Mouse (Mus musculus): Measurements from ENCODE around the gene Tmem216. TPM values are rescaled to one million over a fixed set of nuclear protein-coding genes. Genes with fewer than 3 reads are reported as not detected.

Tmem216 gene
- polyA plus RNA-seq, 1 experiment from 2014 or later: 11.7 TPM

GRCm38 (mm10) chr19:10576690-10577561 is 20.9 kb upstream of the Tmem216 start, which contains the start of the genes Cyb561a3 and Tmem138:
Gene Cyb561a3, plus strand, starts transcription at chr19:10577172.
Gene Tmem138, minus strand, starts transcription at chr19:10577362.
- H3K36me3 ChIP-seq (replicated peaks; ENCODE audit: insufficient read depth, low read length): peaks cover 24% of the 10 kb centered on the region
- H3K4me3 ChIP-seq (ENCODE audit: low read depth, low read length): peak within 1 kb of the TSS; percentile 64
- peak within 1 kb of the TSS; percentile 70 for H3K9ac ChIP-seq (replicated peaks)
- H3K4me2 ChIP-seq (ENCODE audit: low read depth, low read length): peak within 1 kb of the TSS; percentile 91
- H3K27me3 ChIP-seq (ENCODE audit: insufficient read depth, low read length): no peaks in the 10 kb centered on the region
- WGBS (ENCODE audit: insufficient replicate concordance): under 1% methylated on average over 44 of the region's 44 CpGs
- peak within 1 kb of the TSS; percentile 79 for H3K27ac ChIP-seq (ENCODE audit: low read depth)
- ATAC-seq: peak; percentile 95
- H3K4me1 ChIP-seq (ENCODE audit: insufficient read depth): peaks cover 29% of the 10 kb centered on the region
- peak; percentile 92 for DNase-seq
- peak; percentile 70 for TF ChIP-seq EP300 (IDR thresholded peaks at IDR 0.05; ENCODE audit: low read depth)
- TF ChIP-seq CTCF (IDR thresholded peaks at IDR 0.05; ENCODE audit: low read depth): peak; percentile 73
- no peaks in the 10 kb centered on the region for H3K9me3 ChIP-seq (ENCODE audit: low read length)

GRCm38 (mm10) chr19:10569627-10570026 is 13.6 kb upstream of the Tmem216 start:
- Histone ChIP-seq H3K9me3 (ENCODE audit: low read length) (no peaks in the 10 kb centered on the region), H3K4me2 (ENCODE audit: low read depth, low read length) (no peak overlapping the region), H3K27ac (ENCODE audit: low read depth) (no peak overlapping the region), H3K27me3 (ENCODE audit: insufficient read depth, low read length) (no peaks in the 10 kb centered on the region), H3K36me3 (replicated peaks; ENCODE audit: insufficient read depth, low read length) (peaks cover 32% of the 10 kb centered on the region), H3K4me1 (ENCODE audit: insufficient read depth) (peaks cover 8% of the 10 kb centered on the region), H3K9ac (replicated peaks) (no peak overlapping the region), H3K4me3 (ENCODE audit: low read depth, low read length) (no peak overlapping the region)
- ATAC-seq (no peak), DNase-seq (no peak)
- 88% methylated on average over 6 of the region's 6 CpGs for WGBS (ENCODE audit: insufficient replicate concordance)
- no peak for TF ChIP-seq CTCF (IDR thresholded peaks at IDR 0.05; ENCODE audit: low read depth)

- Histone ChIP-seq H3K4me3 (ENCODE audit: low read depth, low read length) (no peak overlapping the region), H3K4me2 (ENCODE audit: low read depth, low read length) (0 out of 2 replicates have a peak overlapping the region, but pooled peaks have one; percentile 7), H3K9me3 (ENCODE audit: low read length) (no peaks in the 10 kb centered on the region), H3K9ac (replicated peaks) (no peak overlapping the region), H3K27ac (ENCODE audit: low read depth) (peak overlapping the region; percentile 1; the same call in 1 of the 2 replicates), H3K36me3 (replicated peaks; ENCODE audit: insufficient read depth, low read length) (peaks cover 1% of the 10 kb centered on the region), H3K4me1 (ENCODE audit: insufficient read depth) (peaks cover 6% of the 10 kb centered on the region; the same call in 1 of the 2 replicates), H3K27me3 (ENCODE audit: insufficient read depth, low read length) (no peaks in the 10 kb centered on the region)
- no peak for DNase-seq
- TF ChIP-seq CTCF (IDR thresholded peaks at IDR 0.05; ENCODE audit: low read depth) (no peak), EP300 (IDR thresholded peaks at IDR 0.05; ENCODE audit: low read depth) (no peak)
- peak; percentile 68 for ATAC-seq
- WGBS (ENCODE audit: insufficient replicate concordance): 36% methylated on average over 4 of the region's 4 CpGs
These were observed 9.2 kb upstream of the Tmem216 start for GRCm38 (mm10) chr19:10565217-10565616.

GRCm38 (mm10) chr19:10564278-10564677 is 8.2 kb upstream of the Tmem216 start:
- DNase-seq (no peak), ATAC-seq (no peak)
- no peaks in the 10 kb centered on the region for H3K36me3 ChIP-seq (replicated peaks; ENCODE audit: insufficient read depth, low read length)
- H3K9ac ChIP-seq (replicated peaks): no peak overlapping the region
- 67% methylated on average over 6 of the region's 6 CpGs for WGBS (ENCODE audit: insufficient replicate concordance)
- TF ChIP-seq CTCF (IDR thresholded peaks at IDR 0.05; ENCODE audit: low read depth) (no peak), EP300 (IDR thresholded peaks at IDR 0.05; ENCODE audit: low read depth) (no peak)
- no peaks in the 10 kb centered on the region for H3K9me3 ChIP-seq (ENCODE audit: low read length)
- no peak overlapping the region for H3K4me2 ChIP-seq (ENCODE audit: low read depth, low read length)
- H3K27ac ChIP-seq (ENCODE audit: low read depth): no peak overlapping the region
- no peak overlapping the region for H3K4me3 ChIP-seq (ENCODE audit: low read depth, low read length)
- no peaks in the 10 kb centered on the region for H3K27me3 ChIP-seq (ENCODE audit: insufficient read depth, low read length)
- H3K4me1 ChIP-seq (ENCODE audit: insufficient read depth): peaks cover 6% of the 10 kb centered on the region; the same call in 1 of the 2 replicates

GRCm38 (mm10) chr19:10562351-10562750 is 6.3 kb upstream of the Tmem216 start:
- no peaks in the 10 kb centered on the region for H3K36me3 ChIP-seq (replicated peaks; ENCODE audit: insufficient read depth, low read length)
- H3K4me1 ChIP-seq (ENCODE audit: insufficient read depth): peaks cover 6% of the 10 kb centered on the region; the same call in 1 of the 2 replicates
- no peaks in the 10 kb centered on the region for H3K27me3 ChIP-seq (ENCODE audit: insufficient read depth, low read length)
- DNase-seq (no peak), ATAC-seq (no peak)
- H3K9me3 ChIP-seq (ENCODE audit: low read length): no peaks in the 10 kb centered on the region
- peak overlapping the region; percentile 74; the same call in 1 of the 2 replicates for H3K27ac ChIP-seq (ENCODE audit: low read depth)
- H3K9ac ChIP-seq (replicated peaks): no peak overlapping the region
- 62% methylated on average over 5 of the region's 5 CpGs for WGBS (ENCODE audit: insufficient replicate concordance)
- no peak for TF ChIP-seq CTCF (IDR thresholded peaks at IDR 0.05; ENCODE audit: low read depth)
- no peak for TF ChIP-seq EP300 (IDR thresholded peaks at IDR 0.05; ENCODE audit: low read depth)
- H3K4me3 ChIP-seq (ENCODE audit: low read depth, low read length): no peak overlapping the region
- H3K4me2 ChIP-seq (ENCODE audit: low read depth, low read length): no peak overlapping the region

- Histone ChIP-seq H3K27me3 (ENCODE audit: insufficient read depth, low read length) (no peaks in the 10 kb centered on the region), H3K4me2 (ENCODE audit: low read depth, low read length) (no peak overlapping the region), H3K9ac (replicated peaks) (no peak overlapping the region), H3K9me3 (ENCODE audit: low read length) (no peaks in the 10 kb centered on the region), H3K36me3 (replicated peaks; ENCODE audit: insufficient read depth, low read length) (no peaks in the 10 kb centered on the region), H3K27ac (ENCODE audit: low read depth) (peak overlapping the region; percentile 74), H3K4me3 (ENCODE audit: low read depth, low read length) (no peak overlapping the region), H3K4me1 (ENCODE audit: insufficient read depth) (peaks cover 10% of the 10 kb centered on the region)
- ATAC-seq: peak; percentile 56
- TF ChIP-seq CTCF (IDR thresholded peaks at IDR 0.05; ENCODE audit: low read depth) (no peak), EP300 (IDR thresholded peaks at IDR 0.05; ENCODE audit: low read depth) (no peak)
- 55% methylated on average over 6 of the region's 6 CpGs for WGBS (ENCODE audit: insufficient replicate concordance)
- no peak for DNase-seq
These were observed 5.7 kb upstream of the Tmem216 start for GRCm38 (mm10) chr19:10561558-10562314.

Measured in liver, postnatal 0 days (tissue).